Mouse (Mus musculus): ENCODE data around the gene U90926. TPM values are rescaled to one million over a fixed set of nuclear protein-coding genes. Genes with fewer than 3 reads are reported as not detected.

Gene U90926
- polyA plus RNA-seq, 1 experiment from 2014 or later = not detected

DNA sequence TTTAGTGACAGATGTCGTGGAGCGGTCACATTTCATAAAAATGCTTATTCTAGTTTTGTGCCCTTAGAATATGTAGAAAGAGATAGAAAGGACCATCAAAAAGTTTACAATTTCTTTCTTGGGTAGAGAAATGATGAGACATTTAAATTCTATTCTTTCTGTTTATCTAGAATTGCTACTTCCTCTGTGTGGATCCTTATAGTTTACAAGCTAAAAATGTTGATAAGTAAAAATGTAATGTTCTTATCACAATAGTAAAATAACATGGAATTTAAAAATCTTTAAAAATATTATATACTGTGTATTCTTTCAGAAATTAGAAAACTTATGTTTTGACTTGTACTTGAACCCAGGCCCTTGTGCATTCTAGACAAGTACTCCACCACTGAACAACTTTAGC, 29.7 kb upstream of the U90926 start:
- H3K4me3 ChIP-seq (ENCODE audit: low read length) = no peak overlapping the region
- WGBS = 99% methylated on average over 2 of the region's 2 CpGs
- no peak overlapping the region for H3K4me2 ChIP-seq (ENCODE audit: low read depth, low read length)
- ATAC-seq = no peak
- H3K9me3 ChIP-seq (ENCODE audit: control insufficient read depth, low read length) = 0 out of 2 replicates have a peak, but pooled peaks cover 4% of the 10 kb centered on the region
- H3K36me3 ChIP-seq (ENCODE audit: control insufficient read depth, insufficient read depth, low read length) = no peaks in the 10 kb centered on the region
- no peaks in the 10 kb centered on the region for H3K4me1 ChIP-seq (ENCODE audit: control insufficient read depth, insufficient read depth, low read length)
- no peak overlapping the region for H3K27ac ChIP-seq (ENCODE audit: low read length)
- H3K9ac ChIP-seq (ENCODE audit: low read depth, low read length) = no peak overlapping the region
- H3K27me3 ChIP-seq (replicated peaks; ENCODE audit: control insufficient read depth, insufficient read depth, low read length) = no peaks in the 10 kb centered on the region

DNA sequence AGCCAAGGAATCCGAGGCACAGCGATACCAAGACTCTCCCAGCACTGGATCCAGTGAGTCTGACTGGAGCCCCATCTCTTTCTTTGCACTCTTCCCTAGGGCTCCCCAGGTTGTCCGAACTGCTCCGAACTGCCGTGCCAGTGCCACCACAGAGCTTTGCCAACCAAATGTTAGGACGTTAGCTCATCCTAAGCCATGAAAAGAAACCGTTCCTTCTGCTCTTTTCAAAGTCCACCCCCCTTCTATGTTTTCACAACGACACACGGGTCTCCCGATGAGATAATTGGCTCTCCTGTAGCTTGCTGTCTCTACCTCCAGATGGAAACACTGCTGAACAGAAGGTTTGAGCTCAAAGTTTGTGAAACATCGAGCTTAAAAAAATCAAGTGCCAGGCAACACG, 25.6 kb upstream of the U90926 start:
- WGBS = 92% methylated on average over 12 of the region's 12 CpGs
- Histone ChIP-seq H3K27ac (ENCODE audit: low read length) (no peak overlapping the region), H3K4me2 (ENCODE audit: low read depth, low read length) (no peak overlapping the region), H3K36me3 (ENCODE audit: control insufficient read depth, insufficient read depth, low read length) (no peaks in the 10 kb centered on the region), H3K4me3 (ENCODE audit: low read length) (no peak overlapping the region), H3K9ac (ENCODE audit: low read depth, low read length) (no peak overlapping the region), H3K9me3 (ENCODE audit: control insufficient read depth, low read length) (no peaks in the 10 kb centered on the region), H3K4me1 (ENCODE audit: control insufficient read depth, insufficient read depth, low read length) (no peaks in the 10 kb centered on the region), H3K27me3 (replicated peaks; ENCODE audit: control insufficient read depth, insufficient read depth, low read length) (no peaks in the 10 kb centered on the region)
- no peak for ATAC-seq

DNA sequence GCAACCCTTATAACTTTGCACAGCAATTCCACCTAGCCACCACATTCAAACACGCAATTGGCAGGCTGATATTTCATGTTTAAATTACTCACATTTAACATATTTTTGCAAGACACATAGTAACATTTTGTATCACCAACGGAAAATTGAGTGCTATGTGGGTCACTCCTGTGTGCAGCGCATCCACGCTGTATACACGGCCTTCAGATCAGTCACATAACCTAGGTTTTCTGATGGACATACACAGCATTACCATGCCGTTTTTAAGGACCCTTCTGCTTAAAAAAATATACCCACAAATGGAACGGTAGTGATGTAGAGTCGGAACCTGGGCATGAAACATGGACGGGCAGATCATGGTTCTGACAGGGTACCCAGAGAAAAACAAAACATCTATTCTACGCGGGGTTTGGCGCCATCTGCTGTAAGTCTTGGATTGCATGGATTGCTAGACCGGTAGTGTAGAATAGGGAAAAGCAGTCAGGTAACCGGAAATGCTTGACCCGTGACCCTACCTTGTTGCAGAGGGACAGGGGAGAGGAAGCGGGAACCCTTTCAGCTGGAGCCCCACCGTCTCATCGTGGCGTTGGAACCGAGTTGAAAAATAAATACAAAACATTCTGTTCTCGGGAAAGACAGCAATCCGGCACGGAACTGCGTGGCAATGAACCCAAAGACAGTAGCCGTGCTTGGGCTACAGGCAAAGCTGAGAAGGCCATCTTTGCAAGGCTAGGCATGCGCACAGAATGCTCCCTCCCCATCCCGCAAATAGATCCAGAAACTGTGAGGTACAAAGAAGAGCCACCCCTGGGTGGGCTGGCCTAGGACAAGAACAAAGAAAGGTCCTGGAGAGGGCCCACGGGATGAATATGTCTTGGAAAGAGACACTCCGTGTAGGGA, 24.4 kb upstream of the U90926 start:
- no peaks in the 10 kb centered on the region for H3K27me3 ChIP-seq (replicated peaks; ENCODE audit: control insufficient read depth, insufficient read depth, low read length)
- H3K4me3 ChIP-seq (ENCODE audit: low read length) = no peak overlapping the region
- WGBS = 49% methylated on average over 29 of the region's 29 CpGs
- peaks cover 8% of the 10 kb centered on the region for H3K4me1 ChIP-seq (ENCODE audit: control insufficient read depth, insufficient read depth, low read length)
- H3K27ac ChIP-seq (ENCODE audit: low read length) = no peak overlapping the region
- no peaks in the 10 kb centered on the region for H3K9me3 ChIP-seq (ENCODE audit: control insufficient read depth, low read length)
- no peak overlapping the region for H3K4me2 ChIP-seq (ENCODE audit: low read depth, low read length)
- no peak overlapping the region for H3K9ac ChIP-seq (ENCODE audit: low read depth, low read length)
- peak; percentile 64 for ATAC-seq
- H3K36me3 ChIP-seq (ENCODE audit: control insufficient read depth, insufficient read depth, low read length) = no peaks in the 10 kb centered on the region

DNA sequence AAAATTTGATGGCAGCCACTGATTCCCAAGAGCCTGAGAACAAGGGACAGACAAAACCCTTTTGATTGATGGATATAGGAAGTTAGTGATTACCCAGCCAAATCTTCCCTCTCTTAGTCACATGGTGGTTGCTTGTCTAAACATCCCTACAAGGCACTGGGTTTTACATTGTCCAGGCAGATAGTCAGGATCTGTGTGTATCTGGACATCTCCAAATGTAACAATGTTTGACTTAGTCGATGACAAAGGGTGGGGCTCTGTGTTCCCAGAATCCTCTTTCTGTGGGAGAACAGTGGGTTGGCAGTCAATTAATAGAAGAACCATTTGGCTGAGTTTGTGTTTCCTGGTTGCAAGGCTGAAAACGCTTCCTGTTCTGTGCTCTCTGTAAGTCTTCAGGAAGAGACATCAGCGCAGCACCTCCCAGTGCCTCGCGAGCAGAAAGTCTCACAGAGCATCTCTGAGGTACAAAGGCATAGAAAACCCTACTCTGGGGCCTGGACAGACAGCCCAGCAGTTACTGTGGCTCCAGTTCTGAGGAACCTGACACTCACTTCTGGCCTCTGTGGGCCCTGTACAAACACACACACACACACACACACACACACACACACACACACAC, 19.8 kb upstream of the U90926 start:
- peaks cover 8% of the 10 kb centered on the region for H3K4me1 ChIP-seq (ENCODE audit: control insufficient read depth, insufficient read depth, low read length)
- WGBS = 23% methylated on average over 5 of the region's 5 CpGs
- peak overlapping the region; percentile 51 for H3K27ac ChIP-seq (ENCODE audit: low read length)
- 0 out of 2 replicates have a peak overlapping the region, but pooled peaks have one; percentile 26 for H3K9ac ChIP-seq (ENCODE audit: low read depth, low read length)
- no peaks in the 10 kb centered on the region for H3K36me3 ChIP-seq (ENCODE audit: control insufficient read depth, insufficient read depth, low read length)
- H3K4me2 ChIP-seq (ENCODE audit: low read depth, low read length) = no peak overlapping the region; the same call in 1 of the 2 replicates
- peak; percentile 79 for ATAC-seq
- no peaks in the 10 kb centered on the region for H3K9me3 ChIP-seq (ENCODE audit: control insufficient read depth, low read length)
- H3K27me3 ChIP-seq (replicated peaks; ENCODE audit: control insufficient read depth, insufficient read depth, low read length) = no peaks in the 10 kb centered on the region
- H3K4me3 ChIP-seq (ENCODE audit: low read length) = no peak overlapping the region

DNA sequence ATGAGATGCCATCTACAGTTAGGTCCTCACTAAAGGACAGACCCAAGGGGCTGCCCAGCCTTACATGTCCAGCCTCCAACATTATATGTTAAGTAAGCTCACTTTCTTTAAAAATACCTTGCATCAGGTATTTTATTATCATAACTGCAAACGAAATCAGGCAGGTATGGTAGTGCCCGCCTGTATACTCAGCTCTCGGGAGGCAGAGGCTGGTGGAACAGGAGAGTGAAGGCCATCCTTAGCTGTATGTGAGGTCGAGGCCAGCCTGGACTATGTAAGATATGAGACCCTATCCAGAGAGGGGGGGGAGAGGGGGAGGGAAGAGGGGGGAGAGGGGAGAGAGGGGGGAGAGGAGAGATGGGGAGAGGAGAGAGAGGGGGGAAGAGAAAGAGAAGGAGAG, 18.2 kb upstream of the U90926 start:
- Histone ChIP-seq H3K4me1 (ENCODE audit: control insufficient read depth, insufficient read depth, low read length) (peaks cover 8% of the 10 kb centered on the region), H3K36me3 (ENCODE audit: control insufficient read depth, insufficient read depth, low read length) (no peaks in the 10 kb centered on the region), H3K4me2 (ENCODE audit: low read depth, low read length) (no peak overlapping the region), H3K4me3 (ENCODE audit: low read length) (no peak overlapping the region), H3K9ac (ENCODE audit: low read depth, low read length) (no peak overlapping the region), H3K27me3 (replicated peaks; ENCODE audit: control insufficient read depth, insufficient read depth, low read length) (no peaks in the 10 kb centered on the region), H3K9me3 (ENCODE audit: control insufficient read depth, low read length) (no peaks in the 10 kb centered on the region), H3K27ac (ENCODE audit: low read length) (no peak overlapping the region)
- 83% methylated on average over 4 of the region's 4 CpGs for WGBS
- no peak for ATAC-seq

DNA sequence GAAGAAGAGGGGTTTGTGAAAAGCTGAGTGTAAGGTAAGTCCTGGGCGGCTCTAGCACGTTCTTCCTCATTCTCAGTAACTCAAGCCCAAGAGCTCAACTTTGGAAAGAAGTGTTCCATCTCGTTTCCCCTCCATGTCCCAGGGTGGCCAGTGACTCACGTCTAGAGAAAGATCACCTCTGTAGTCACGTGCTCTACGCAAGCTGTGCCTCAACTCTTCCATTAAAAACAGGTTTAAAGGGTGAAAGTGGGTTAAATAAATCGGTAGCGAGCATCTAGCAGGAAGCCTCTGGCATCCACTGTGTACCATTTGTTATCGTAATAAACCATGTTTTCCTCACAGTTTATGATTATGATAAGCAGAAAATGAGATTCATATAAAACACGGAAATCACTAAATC, 16.6 kb upstream of the U90926 start:
- Histone ChIP-seq H3K36me3 (ENCODE audit: control insufficient read depth, insufficient read depth, low read length) (no peaks in the 10 kb centered on the region), H3K4me1 (ENCODE audit: control insufficient read depth, insufficient read depth, low read length) (peaks cover 8% of the 10 kb centered on the region), H3K4me2 (ENCODE audit: low read depth, low read length) (no peak overlapping the region), H3K27ac (ENCODE audit: low read length) (no peak overlapping the region), H3K4me3 (ENCODE audit: low read length) (no peak overlapping the region), H3K9ac (ENCODE audit: low read depth, low read length) (no peak overlapping the region), H3K9me3 (ENCODE audit: control insufficient read depth, low read length) (no peaks in the 10 kb centered on the region), H3K27me3 (replicated peaks; ENCODE audit: control insufficient read depth, insufficient read depth, low read length) (no peaks in the 10 kb centered on the region)
- no peak for ATAC-seq
- WGBS = 80% methylated on average over 10 of the region's 10 CpGs

DNA sequence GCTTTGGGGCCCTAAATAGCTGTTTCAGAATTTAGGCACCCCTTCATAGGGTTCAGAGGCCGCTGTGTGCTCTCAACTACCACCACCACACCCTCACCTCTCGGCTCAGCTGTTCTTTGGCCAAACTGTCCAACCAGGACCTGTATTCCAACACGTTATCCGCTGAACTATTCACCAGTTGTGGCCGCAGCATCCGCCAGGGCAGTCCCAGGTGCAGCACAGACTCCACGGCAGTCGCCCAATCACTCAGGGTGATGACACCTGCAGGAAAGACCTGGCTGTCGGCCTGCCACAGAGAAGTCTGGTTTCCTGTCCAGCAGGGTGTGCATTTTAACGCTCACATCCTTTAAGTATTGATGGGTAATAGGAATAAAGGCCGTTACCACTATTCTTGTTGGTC, 15.1 kb upstream of the U90926 start:
- no peaks in the 10 kb centered on the region for H3K27me3 ChIP-seq (replicated peaks; ENCODE audit: control insufficient read depth, insufficient read depth, low read length)
- no peak overlapping the region for H3K9ac ChIP-seq (ENCODE audit: low read depth, low read length)
- H3K4me3 ChIP-seq (ENCODE audit: low read length) = no peak overlapping the region
- 81% methylated on average over 11 of the region's 11 CpGs for WGBS
- H3K36me3 ChIP-seq (ENCODE audit: control insufficient read depth, insufficient read depth, low read length) = no peaks in the 10 kb centered on the region
- ATAC-seq = no peak
- no peaks in the 10 kb centered on the region for H3K9me3 ChIP-seq (ENCODE audit: control insufficient read depth, low read length)
- no peak overlapping the region for H3K4me2 ChIP-seq (ENCODE audit: low read depth, low read length)
- H3K27ac ChIP-seq (ENCODE audit: low read length) = no peak overlapping the region
- peaks cover 6% of the 10 kb centered on the region for H3K4me1 ChIP-seq (ENCODE audit: control insufficient read depth, insufficient read depth, low read length)

DNA sequence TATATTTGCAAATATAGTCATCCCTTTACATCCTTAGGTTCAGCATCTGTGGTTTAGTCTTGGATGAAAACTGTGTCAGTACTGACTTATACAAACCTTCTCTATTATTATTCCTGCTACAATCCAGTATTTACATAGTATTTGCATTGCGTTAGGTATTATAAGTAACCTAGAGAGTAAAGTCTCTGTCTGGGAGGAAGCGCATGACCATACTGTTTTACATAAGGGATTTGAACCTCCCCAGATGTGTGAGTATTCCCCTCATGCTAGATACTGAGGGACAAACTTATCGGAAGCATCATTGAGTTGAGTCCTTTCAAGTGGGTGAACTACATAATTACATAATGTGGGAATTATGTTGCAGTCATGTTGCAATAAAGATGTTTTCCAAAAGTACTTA, 14.3 kb upstream of the U90926 start:
- 92% methylated on average over 3 of the region's 3 CpGs for WGBS
- no peaks in the 10 kb centered on the region for H3K9me3 ChIP-seq (ENCODE audit: control insufficient read depth, low read length)
- ATAC-seq = no peak
- H3K4me2 ChIP-seq (ENCODE audit: low read depth, low read length) = no peak overlapping the region
- no peaks in the 10 kb centered on the region for H3K4me1 ChIP-seq (ENCODE audit: control insufficient read depth, insufficient read depth, low read length)
- H3K9ac ChIP-seq (ENCODE audit: low read depth, low read length) = no peak overlapping the region
- H3K27me3 ChIP-seq (replicated peaks; ENCODE audit: control insufficient read depth, insufficient read depth, low read length) = no peaks in the 10 kb centered on the region
- no peaks in the 10 kb centered on the region for H3K36me3 ChIP-seq (ENCODE audit: control insufficient read depth, insufficient read depth, low read length)
- H3K27ac ChIP-seq (ENCODE audit: low read length) = no peak overlapping the region
- no peak overlapping the region for H3K4me3 ChIP-seq (ENCODE audit: low read length)

DNA sequence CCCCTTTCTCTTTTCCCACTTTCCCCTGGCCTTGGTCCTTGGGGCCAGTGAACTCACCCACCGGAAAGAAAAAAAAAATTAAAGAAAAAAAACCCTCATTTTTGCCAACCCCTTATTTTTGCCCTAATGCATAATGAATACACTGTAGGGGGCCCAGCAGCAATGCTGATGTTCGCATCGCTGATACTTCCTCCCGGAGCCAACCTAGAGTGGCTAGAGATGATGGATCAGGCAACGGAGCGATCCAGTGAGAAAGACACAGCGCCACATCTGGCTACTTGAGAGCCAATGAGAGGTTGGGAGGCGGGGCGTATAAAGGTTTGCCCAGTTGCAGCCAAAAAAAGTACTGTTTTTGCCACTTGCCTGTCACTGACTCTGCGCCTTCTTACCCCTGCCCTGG, 13.6 kb upstream of the U90926 start:
- no peaks in the 10 kb centered on the region for H3K27me3 ChIP-seq (replicated peaks; ENCODE audit: control insufficient read depth, insufficient read depth, low read length)
- WGBS = 47% methylated on average over 10 of the region's 10 CpGs
- H3K36me3 ChIP-seq (ENCODE audit: control insufficient read depth, insufficient read depth, low read length) = no peaks in the 10 kb centered on the region
- no peak for ATAC-seq
- H3K9ac ChIP-seq (ENCODE audit: low read depth, low read length) = no peak overlapping the region
- H3K27ac ChIP-seq (ENCODE audit: low read length) = no peak overlapping the region
- H3K4me1 ChIP-seq (ENCODE audit: control insufficient read depth, insufficient read depth, low read length) = no peaks in the 10 kb centered on the region
- no peaks in the 10 kb centered on the region for H3K9me3 ChIP-seq (ENCODE audit: control insufficient read depth, low read length)
- H3K4me3 ChIP-seq (ENCODE audit: low read length) = no peak overlapping the region
- no peak overlapping the region for H3K4me2 ChIP-seq (ENCODE audit: low read depth, low read length)
